In the genomic region with DNA sequence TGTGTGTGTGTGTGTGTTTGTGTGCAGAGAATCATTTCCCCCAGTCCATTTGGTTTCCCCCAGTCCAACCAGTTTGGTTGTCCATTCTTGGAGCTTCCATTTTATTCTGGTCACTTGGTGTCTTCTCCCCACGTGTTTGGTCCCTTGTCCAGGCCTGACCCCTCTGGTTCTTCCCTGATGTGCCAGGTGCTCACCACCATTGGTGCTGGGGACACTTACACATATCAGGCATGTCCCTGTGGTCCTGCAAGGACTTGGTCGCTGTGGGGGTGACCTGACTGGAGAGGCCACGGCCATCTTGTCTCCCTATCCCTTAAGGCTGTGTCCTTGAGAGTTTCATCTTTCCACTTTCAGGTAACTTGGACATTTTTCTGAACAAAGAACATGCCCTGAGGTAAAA, we compare ENCODE assay signal across 44 mouse cellular contexts. TPM values are rescaled to one million over a fixed set of nuclear protein-coding genes. Genes with fewer than 3 reads are reported as not detected.
"Had no signal": no experiment of that assay in that cellular context is flagged by ENCODE, and none has a peak within 500 bp of the region (broad histone marks: within the 10 kb centered on the region; RNA-seq: fewer than 3 reads in every experiment).

No protein-coding gene starts in this region.

- H3K9ac ChIP-seq: heart, embryonic 12.5 days; heart, embryonic 13.5 days; heart, embryonic 15.5 days; hindbrain, embryonic 12.5 days; hindbrain, embryonic 13.5 days; hindbrain, embryonic 14.5 days; hindbrain, embryonic 15.5 days; intestine, embryonic 15.5 days; kidney, embryonic 15.5 days had no signal

- H3K27me3 ChIP-seq: heart, embryonic 12.5 days; heart, embryonic 13.5 days; heart, embryonic 15.5 days; hindbrain, embryonic 12.5 days; hindbrain, embryonic 13.5 days; hindbrain, embryonic 15.5 days; intestine, embryonic 15.5 days; kidney, embryonic 15.5 days had no signal

- H3K4me3 ChIP-seq: heart, embryonic 10.5 days; heart, embryonic 12.5 days; heart, embryonic 13.5 days; heart, embryonic 15.5 days; hindbrain, embryonic 10.5 days; hindbrain, embryonic 12.5 days; hindbrain, embryonic 13.5 days; hindbrain, embryonic 15.5 days; intestine, embryonic 15.5 days; kidney, embryonic 15.5 days; layer of hippocampus, adult 2 months; left cerebral cortex, adult 2 months had no signal

- H3K9me3 ChIP-seq: heart, embryonic 10.5 days; heart, embryonic 12.5 days; heart, embryonic 13.5 days; heart, embryonic 15.5 days; hindbrain, embryonic 10.5 days; hindbrain, embryonic 12.5 days; hindbrain, embryonic 13.5 days; hindbrain, embryonic 15.5 days; intestine, embryonic 15.5 days; kidney, embryonic 15.5 days had no signal

- H3K27ac ChIP-seq: heart, embryonic 10.5 days; heart, embryonic 13.5 days; heart, embryonic 15.5 days; hindbrain, embryonic 10.5 days; hindbrain, embryonic 12.5 days; hindbrain, embryonic 13.5 days; hindbrain, embryonic 14.5 days; hindbrain, embryonic 15.5 days; hindbrain, postnatal 0 days; intestine, embryonic 15.5 days; kidney, embryonic 15.5 days; kidney, postnatal 0 days; layer of hippocampus, adult 2 months; left cerebral cortex, adult 2 months had no signal

- ATAC-seq: inflammation-experienced regulatory T-cells, adult 6 months; intestine, embryonic 15.5 days; intestine, embryonic 16.5 days; intestine, postnatal 0 days had no signal

- DNase-seq: heart, postnatal 10 days; heart, postnatal 14 days; heart, postnatal 36 days; heart, postnatal 4 days; kidney, adult 11 months; kidney, adult 18-20 months; kidney, adult 2 months; kidney, adult 8-10 months; kidney, adult 9 months; kidney, postnatal 10 days; kidney, postnatal 14 days; kidney, postnatal 25 days; kidney, postnatal 36 days; kidney, postnatal 4 days; layer of hippocampus, adult 9-11 months; layer of hippocampus, postnatal 36 days had no signal

- H3K36me3 ChIP-seq: hindbrain, embryonic 15.5 days had no signal

- H3K4me2 ChIP-seq: heart, embryonic 11.5 days; heart, embryonic 12.5 days; heart, embryonic 13.5 days; heart, embryonic 15.5 days; hindbrain, embryonic 12.5 days; hindbrain, embryonic 13.5 days; hindbrain, embryonic 14.5 days; hindbrain, embryonic 15.5 days; intestine, embryonic 15.5 days; kidney, embryonic 15.5 days had no signal

- H3K4me1 ChIP-seq: heart, embryonic 12.5 days; heart, embryonic 13.5 days; heart, embryonic 15.5 days; hindbrain, embryonic 12.5 days; hindbrain, embryonic 13.5 days; hindbrain, embryonic 15.5 days; intestine, embryonic 15.5 days had no signal

RNA-seq across cellular contexts. Expression of gene Mylk2, which starts 14.2 kb away (rescaled TPM):
- total RNA-seq: hematopoietic stem cell, adult 5-6 weeks; layer of hippocampus, adult 18-20 months; layer of hippocampus, adult 2 months; layer of hippocampus, adult 8-10 months; layer of hippocampus, postnatal 10 days; layer of hippocampus, postnatal 25 days; layer of hippocampus, postnatal 36 days; left cerebral cortex, adult 18-20 months; left cerebral cortex, adult 2 months had no signal
- polyA plus RNA-seq: heart, embryonic 11.5 days; heart, embryonic 14.5 days; hindbrain, embryonic 12.5 days; hindbrain, embryonic 13.5 days; hindbrain, embryonic 14.5 days; inflammation-experienced regulatory T-cells, adult 6 months; intestine, postnatal 0 days; kidney, embryonic 14.5 days had no signal

RNA-seq across cellular contexts. Expression of gene Foxs1, which starts 36.1 kb away (rescaled TPM):
- total RNA-seq: hematopoietic stem cell, adult 5-6 weeks had no signal
- polyA plus RNA-seq: inflammation-experienced regulatory T-cells, adult 6 months had no signal

RNA-seq across cellular contexts. Expression of gene Dusp15, which starts 54.6 kb away (rescaled TPM):
- total RNA-seq: heart, postnatal 36 days; hematopoietic stem cell, adult 5-6 weeks had no signal
- polyA plus RNA-seq: heart, embryonic 14.5 days; heart, postnatal 0 days; inflammation-experienced regulatory T-cells, adult 6 months had no signal
